Mouse (Mus musculus) midbrain, embryonic 11.5 days (tissue): ENCODE data around the gene Cby3. TPM values are rescaled to one million over a fixed set of nuclear protein-coding genes. Genes with fewer than 3 reads are reported as not detected.

Experiments
- ATAC-seq: fragments of 200-750 bp; cut with Nextera tagmentation; 2 replicates; pipeline ENCODE4 v1.8.0; 2017; ENCODE audit warnings: moderate TSS enrichment, moderate library complexity; ENCODE audit not compliant: low FRiP score
- DNase-seq: peaks from one replicate; pipeline ENCODE4 v3.0.0; 2015; ENCODE audit warnings: low spot score; ENCODE audit errors: missing footprints
- H3K27ac ChIP-seq: fragments of 300-500 bp; sonication (generic); 2 replicates; pipeline ENCODE4 v1.5.1; 2014; ENCODE audit warnings: low read depth, low read length
- H3K27me3 ChIP-seq: fragments of 300-500 bp; sonication (generic); 2 replicates; pipeline ENCODE4 v1.6.1; 2014; ENCODE audit warnings: mild to moderate bottlenecking, low read length, moderate library complexity, mixed read lengths; ENCODE audit not compliant: control insufficient read depth, insufficient read depth
- H3K36me3 ChIP-seq: fragments of 300-500 bp; sonication (generic); 2 replicates; pipeline ENCODE4 v1.6.1; 2014; ENCODE audit warnings: mild to moderate bottlenecking, low read length, moderate library complexity, mixed read lengths; ENCODE audit not compliant: control insufficient read depth, insufficient read depth
- H3K4me1 ChIP-seq: fragments of 300-500 bp; sonication (generic); 2 replicates; pipeline ENCODE4 v1.6.1; 2014; ENCODE audit warnings: low read length; ENCODE audit not compliant: control insufficient read depth, insufficient read depth
- H3K4me2 ChIP-seq: fragments of 300-500 bp; sonication (generic); 2 replicates; pipeline ENCODE4 v1.6.1; 2014; ENCODE audit warnings: mild to moderate bottlenecking, moderate library complexity
- H3K4me3 ChIP-seq: fragments of 300-500 bp; sonication (generic); 2 replicates; pipeline ENCODE4 v1.5.1; 2014; ENCODE audit warnings: low read depth, low read length
- H3K9ac ChIP-seq: fragments of 300-500 bp; sonication (generic); 2 replicates; pipeline ENCODE4 v1.6.1; 2014; ENCODE audit warnings: low read length
- H3K9me3 ChIP-seq: fragments of 300-500 bp; sonication (generic); 2 replicates; pipeline ENCODE4 v1.6.1; 2016; ENCODE audit warnings: low read length; ENCODE audit not compliant: control insufficient read depth
- WGBS: fragments of 180-500 bp; shearing (Covaris S2); extraction: QIAGEN DNeasy Blood & Tissue Kit; methylation state at CpG from one replicate; pipeline ENCODE4 v1.1.7; 2014; 5-methylcytosine and 5-hydroxymethylcytosine counted together
- polyA plus RNA-seq: library from polyadenylated mRNA; unstranded; fragments of >200 nt; fragmentation: Nextera tagmentation; extraction: Ambion mirVana; gene quantifications from 2 replicates; pipeline ENCODE4 v1.2.1, GENCODE M21; 2014

Cby3 gene
- polyA plus RNA-seq, 1 experiment from 2014 or later, result not detected

GRCm38 (mm10) chr11:50377892-50378684 is 23.8 kb downstream of the Cby3 start:
- peak overlapping the region; percentile 96 for H3K4me3 ChIP-seq
- peaks cover 28% of the 10 kb centered on the region for H3K4me1 ChIP-seq
- peak overlapping the region; percentile 100 for H3K9ac ChIP-seq
- H3K27ac ChIP-seq, result peak overlapping the region; percentile 98
- WGBS, result under 1% methylated on average over 68 of the region's 71 CpGs
- ATAC-seq (peak; percentile 83), DNase-seq (peak; percentile 98)
- peaks cover 6% of the 10 kb centered on the region for H3K27me3 ChIP-seq
- H3K9me3 ChIP-seq, result no peaks in the 10 kb centered on the region
- H3K4me2 ChIP-seq, result peak overlapping the region; percentile 97
- peaks cover 13% of the 10 kb centered on the region; the same call in 1 of the 2 replicates for H3K36me3 ChIP-seq

DNA sequence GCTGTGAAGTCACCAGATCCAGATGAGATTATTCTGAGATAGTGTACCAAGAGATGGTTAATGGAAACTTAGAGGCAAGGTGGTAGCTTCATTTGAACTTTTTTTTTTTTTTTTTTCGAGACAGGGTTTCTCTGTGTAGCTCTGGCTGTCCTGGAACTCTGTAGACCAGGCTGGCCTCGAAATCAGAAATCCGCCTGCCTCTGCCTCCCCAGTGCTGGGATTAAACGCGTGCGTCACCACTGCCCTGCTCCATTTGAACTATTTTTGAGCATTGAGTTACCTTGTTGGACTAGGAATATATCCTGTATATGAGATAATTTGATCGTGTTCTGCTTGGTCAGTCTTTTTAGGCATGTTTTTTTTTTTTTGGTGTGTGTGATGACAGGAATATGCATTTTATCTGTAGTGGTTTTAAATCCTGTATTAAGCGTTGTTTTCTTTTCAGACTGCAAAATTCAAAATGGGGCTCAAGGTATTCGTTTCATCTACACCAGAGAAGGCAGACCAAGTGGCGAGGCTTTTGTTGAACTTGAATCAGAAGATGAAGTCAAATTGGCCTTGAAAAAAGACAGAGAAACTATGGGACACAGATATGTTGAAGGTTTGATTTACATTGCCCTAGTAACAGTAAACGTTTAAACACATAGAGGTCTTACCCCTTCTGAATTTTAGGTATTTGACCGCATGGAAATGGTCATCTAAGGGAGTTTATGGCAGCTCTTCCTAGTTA is 24.9 kb downstream of the Cby3 start:
- WGBS, result 75% methylated on average over 12 of the region's 12 CpGs
- H3K4me1 ChIP-seq, result peaks cover 28% of the 10 kb centered on the region
- H3K36me3 ChIP-seq, result peaks cover 13% of the 10 kb centered on the region; the same call in 1 of the 2 replicates
- no peak overlapping the region for H3K27ac ChIP-seq
- H3K27me3 ChIP-seq, result peaks cover 2% of the 10 kb centered on the region
- ATAC-seq (no peak), DNase-seq (no peak)
- H3K9ac ChIP-seq, result peak overlapping the region; percentile 100; the same call in 1 of the 2 replicates
- H3K9me3 ChIP-seq, result no peaks in the 10 kb centered on the region
- peak overlapping the region; percentile 96 for H3K4me3 ChIP-seq
- H3K4me2 ChIP-seq, result peak overlapping the region; percentile 89

GRCm38 (mm10) chr11:50381311-50381710 is 27.0 kb downstream of the Cby3 start:
- H3K36me3 ChIP-seq, result peaks cover 18% of the 10 kb centered on the region
- ATAC-seq, result no peak

DNA sequence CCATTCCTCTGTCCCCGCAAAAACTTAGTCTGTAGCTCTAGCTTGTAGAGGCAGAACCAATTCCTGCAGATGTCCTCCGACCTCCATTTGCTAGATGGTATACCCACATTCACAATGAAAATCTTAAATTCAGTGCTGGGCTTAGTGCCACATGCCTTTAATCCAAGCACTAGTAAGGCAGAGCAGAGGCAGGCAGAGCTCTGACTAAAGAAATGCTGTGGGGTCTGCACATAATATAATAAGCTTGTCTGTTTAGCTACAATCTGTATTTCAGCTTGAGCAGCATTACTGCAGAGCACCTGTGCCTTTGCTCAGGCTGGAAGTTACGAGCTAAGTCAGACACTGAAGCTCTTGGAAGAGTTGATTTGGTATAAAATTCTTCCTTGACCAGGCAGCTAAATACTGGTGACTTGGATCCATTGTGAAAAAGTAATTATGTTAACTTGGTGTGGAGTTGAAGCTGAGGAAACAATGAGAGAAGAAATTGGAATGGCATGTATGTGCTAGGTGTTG is 33.0 kb downstream of the Cby3 start:
- H3K4me1 ChIP-seq, result no peaks in the 10 kb centered on the region
- H3K9ac ChIP-seq, result no peak overlapping the region
- no peaks in the 10 kb centered on the region for H3K9me3 ChIP-seq
- peaks cover 20% of the 10 kb centered on the region for H3K36me3 ChIP-seq
- no peak overlapping the region for H3K4me3 ChIP-seq
- H3K27me3 ChIP-seq, result no peaks in the 10 kb centered on the region
- 80% methylated on average over 3 of the region's 3 CpGs for WGBS
- no peak overlapping the region for H3K27ac ChIP-seq
- ATAC-seq (no peak), DNase-seq (no peak)
- H3K4me2 ChIP-seq, result no peak overlapping the region

More at GRCm38 (mm10) chr11:50381311-50381710, 27.0 kb downstream of the Cby3 start:
- H3K4me1 ChIP-seq, result peaks cover 16% of the 10 kb centered on the region
- H3K4me3 ChIP-seq, result no peak overlapping the region
- H3K4me2 ChIP-seq, result peak overlapping the region; percentile 31
- no peaks in the 10 kb centered on the region for H3K9me3 ChIP-seq
- 60% methylated on average over 4 of the region's 4 CpGs for WGBS
- no peak for DNase-seq
- no peak overlapping the region for H3K27ac ChIP-seq
- no peaks in the 10 kb centered on the region for H3K27me3 ChIP-seq
- H3K9ac ChIP-seq, result no peak overlapping the region

GRCm38 (mm10) chr11:50387697-50388096 is 33.4 kb downstream of the Cby3 start:
- Histone ChIP-seq H3K36me3 (peaks cover 16% of the 10 kb centered on the region), H3K27me3 (no peaks in the 10 kb centered on the region)
- no peak for ATAC-seq

DNA sequence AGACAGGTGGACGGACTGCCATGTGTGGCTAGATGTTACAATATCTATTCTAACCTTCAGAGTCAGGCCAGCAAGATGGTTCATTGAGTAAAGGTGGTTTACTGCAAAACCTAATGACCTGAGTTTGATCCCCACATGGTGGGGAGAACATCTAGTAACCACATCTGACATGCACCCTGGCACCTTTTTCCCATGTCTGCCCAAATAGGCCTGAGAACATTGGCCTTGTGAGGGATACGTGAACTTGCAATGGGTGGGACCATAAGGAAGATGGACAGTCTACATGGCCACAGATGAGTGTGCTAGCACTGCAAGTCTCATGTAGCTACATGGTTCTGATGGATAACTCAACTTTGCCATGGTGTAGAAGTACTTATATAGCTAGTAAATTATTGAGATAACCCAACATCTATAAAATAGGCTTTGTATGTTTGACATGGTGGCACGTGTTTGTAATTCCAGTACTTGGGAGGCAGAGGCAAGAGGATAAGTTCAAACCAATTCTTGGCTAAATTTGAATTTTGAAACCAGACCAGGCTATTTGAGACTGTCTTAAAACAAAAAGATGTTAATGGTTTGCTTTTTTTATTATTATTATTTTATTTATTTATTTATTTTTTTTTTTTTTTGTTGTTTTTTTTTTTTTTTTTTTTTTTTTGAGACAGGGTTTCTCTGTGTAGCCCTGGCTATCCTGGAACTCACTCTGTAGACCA is 34.1 kb downstream of the Cby3 start:
- H3K9me3 ChIP-seq, result no peaks in the 10 kb centered on the region
- no peaks in the 10 kb centered on the region for H3K27me3 ChIP-seq
- H3K4me1 ChIP-seq, result no peaks in the 10 kb centered on the region
- ATAC-seq (no peak), DNase-seq (peak; percentile 72)
- peaks cover 16% of the 10 kb centered on the region for H3K36me3 ChIP-seq
- no peak overlapping the region for H3K4me2 ChIP-seq
- H3K4me3 ChIP-seq, result no peak overlapping the region
- H3K27ac ChIP-seq, result no peak overlapping the region
- 94% methylated on average over 3 of the region's 3 CpGs for WGBS
- no peak overlapping the region for H3K9ac ChIP-seq

More at GRCm38 (mm10) chr11:50387697-50388096, 33.4 kb downstream of the Cby3 start:
- Histone ChIP-seq H3K9ac (no peak overlapping the region), H3K4me2 (no peak overlapping the region), H3K4me1 (no peaks in the 10 kb centered on the region), H3K27ac (no peak overlapping the region), H3K4me3 (no peak overlapping the region), H3K9me3 (no peaks in the 10 kb centered on the region)
- 98% methylated on average over 4 of the region's 4 CpGs for WGBS
- no peak for DNase-seq

DNA sequence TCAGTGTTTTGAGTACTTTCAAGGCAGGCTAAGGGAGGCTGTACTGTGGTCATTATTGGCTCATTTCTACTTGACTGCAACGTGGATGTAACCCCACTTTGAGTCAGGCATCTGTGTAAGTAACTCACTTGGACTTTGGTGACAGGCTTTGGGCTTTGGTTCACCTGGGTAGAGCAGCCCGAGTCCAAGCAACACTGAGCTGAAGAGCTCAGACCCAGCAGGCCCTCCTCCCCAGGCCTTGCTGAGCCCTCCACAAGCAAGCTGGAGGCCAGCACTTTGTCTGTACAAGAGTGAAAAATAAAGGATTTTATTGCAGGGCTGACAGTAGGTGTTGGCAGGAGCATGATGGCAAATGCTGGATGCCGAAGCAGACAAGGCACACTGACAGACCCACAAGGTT is 34.7 kb downstream of the Cby3 start:
- H3K9ac ChIP-seq, result no peak overlapping the region
- DNase-seq (no peak), ATAC-seq (no peak)
- WGBS, result 76% methylated on average over 3 of the region's 3 CpGs
- H3K36me3 ChIP-seq, result peaks cover 19% of the 10 kb centered on the region
- no peak overlapping the region for H3K4me2 ChIP-seq
- H3K4me1 ChIP-seq, result no peaks in the 10 kb centered on the region
- H3K27ac ChIP-seq, result no peak overlapping the region
- H3K4me3 ChIP-seq, result no peak overlapping the region
- H3K9me3 ChIP-seq, result no peaks in the 10 kb centered on the region
- no peaks in the 10 kb centered on the region for H3K27me3 ChIP-seq

DNA sequence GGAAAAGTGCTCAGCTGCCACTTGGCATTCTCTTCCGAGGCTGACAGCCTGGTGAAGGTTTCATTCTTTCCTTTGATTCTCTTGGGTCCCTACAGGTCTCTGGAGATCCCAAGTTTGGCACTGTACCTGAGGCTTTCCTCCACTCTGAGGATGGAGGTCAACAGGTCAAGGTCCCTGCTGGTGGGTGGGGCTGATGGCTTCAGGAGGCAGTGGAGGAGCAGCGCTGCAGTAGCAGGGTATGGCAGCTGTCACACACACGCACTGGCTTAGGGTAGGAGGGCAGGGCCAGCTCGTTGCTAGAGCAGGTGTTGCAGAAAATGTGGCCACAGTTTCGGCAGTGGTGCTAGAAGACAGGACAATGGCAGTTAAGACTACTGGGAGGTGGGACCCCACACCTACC is 35.4 kb downstream of the Cby3 start:
- Histone ChIP-seq H3K4me1 (no peaks in the 10 kb centered on the region), H3K36me3 (peaks cover 17% of the 10 kb centered on the region; the same call in 1 of the 2 replicates)

More for the DNA sequence above, 35.4 kb downstream of the Cby3 start:
- ATAC-seq, result no peak
- Histone ChIP-seq H3K27ac (no peak overlapping the region), H3K27me3 (no peaks in the 10 kb centered on the region), H3K4me2 (no peak overlapping the region), H3K4me3 (no peak overlapping the region), H3K9me3 (no peaks in the 10 kb centered on the region), H3K9ac (no peak overlapping the region)
- peak; percentile 61 for DNase-seq
- 83% methylated on average over 5 of the region's 5 CpGs for WGBS
